Mouse (Mus musculus) kidney, postnatal 25 days (tissue): ENCODE data around the gene Vdr.

Experiments
- DNase-seq, 2 experiments: peaks; one replicate each; pipeline ENCODE4 v3.0.0; 2021; ENCODE audit warnings: mixed read lengths in 2 of 2

Gene Vdr

GRCm38 (mm10) chr15:97920306-97920705, 9.9 kb upstream of the Vdr start:
- DNase-seq = no peak

DNA sequence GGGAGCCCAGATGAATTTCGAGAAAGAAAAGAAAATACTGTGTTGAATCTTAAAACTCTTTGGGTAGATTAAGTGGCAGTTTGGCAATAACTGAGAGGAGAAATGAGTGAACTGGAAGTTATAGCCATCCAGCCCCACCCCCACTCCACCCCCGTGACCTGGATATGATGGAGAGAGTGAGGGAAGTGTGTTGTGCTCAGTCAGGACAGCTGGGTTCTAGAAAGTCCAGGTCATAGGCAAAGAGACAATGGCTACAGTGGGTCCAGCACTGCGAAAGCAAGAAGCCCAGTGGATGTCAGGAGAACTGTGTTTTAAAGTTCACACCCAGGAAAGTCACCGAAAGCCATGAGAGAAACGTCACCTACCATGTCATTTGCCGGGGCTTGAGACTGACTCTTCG, 8.8 kb upstream of the Vdr start:
- DNase-seq = no peak

DNA sequence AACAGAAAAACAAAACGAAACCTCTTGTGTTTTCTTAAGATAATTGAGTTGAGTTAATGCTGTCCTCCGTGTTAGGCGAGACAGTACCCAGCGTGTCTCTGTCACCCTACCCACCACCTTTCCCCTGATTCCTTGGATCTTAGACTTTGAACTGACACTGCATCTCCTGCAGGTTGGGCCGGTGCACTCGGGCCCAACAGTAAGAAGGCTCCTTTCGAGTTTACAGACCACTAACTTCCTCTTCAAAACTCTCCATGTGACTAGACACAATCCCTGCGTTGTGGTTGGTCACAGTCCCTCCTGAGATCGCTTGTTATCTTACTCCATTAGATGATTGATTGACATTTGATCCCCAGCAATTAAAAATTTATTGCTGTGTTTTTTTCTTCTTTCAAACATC, 7.6 kb upstream of the Vdr start:
- peak in 1 of 2 experiments; percentile 43 for DNase-seq

- DNase-seq = peak; percentile 67 to 83
Measured at GRCm38 (mm10) chr15:97914331-97914747, 3.9 kb upstream of the Vdr start.

DNA sequence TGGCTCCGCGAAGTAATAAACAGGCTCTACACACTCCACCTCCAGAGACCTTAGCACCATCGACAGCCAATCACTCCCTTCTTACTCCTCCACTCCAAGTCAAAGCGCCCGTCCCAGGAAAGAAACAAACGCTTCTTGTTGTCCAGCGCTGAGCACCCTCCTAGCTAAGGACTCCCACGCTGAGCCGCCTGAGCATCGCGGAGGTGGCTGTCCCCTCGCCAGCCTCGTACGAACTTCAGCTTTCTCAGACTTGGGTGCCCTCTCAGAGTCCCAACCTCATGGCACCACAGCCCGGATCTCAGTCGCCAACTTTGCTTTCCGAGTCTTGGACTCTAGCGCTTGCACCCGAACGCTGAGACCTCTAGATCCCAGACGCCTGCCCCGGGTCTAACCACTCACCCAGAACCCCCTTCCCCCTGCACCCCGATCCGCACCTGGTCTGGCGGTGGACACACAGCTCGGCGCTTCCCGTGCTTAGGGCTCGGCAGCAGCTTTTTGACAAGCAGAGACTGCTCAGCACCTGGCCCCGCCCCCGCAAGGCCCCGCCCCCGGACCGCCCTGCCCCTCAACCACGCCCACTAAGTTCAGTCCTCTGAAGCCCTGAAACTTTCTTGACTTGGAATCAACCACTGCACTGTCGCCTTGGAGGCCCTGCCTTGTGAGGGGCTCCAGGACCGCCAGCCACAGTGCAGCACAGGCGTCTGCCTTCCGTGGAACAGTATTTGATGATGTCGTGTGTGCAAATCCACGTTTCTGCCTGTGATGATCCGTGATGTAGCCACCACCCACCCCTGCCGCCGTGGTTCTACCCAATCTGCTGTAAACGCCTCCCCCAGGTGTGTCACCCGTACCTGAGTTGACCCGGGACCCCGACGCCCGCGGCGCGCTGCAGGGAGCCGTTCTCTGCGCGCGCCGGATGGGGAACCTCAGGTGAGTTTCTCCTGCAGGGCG, 2.4 kb downstream of the Vdr start:
- peak; percentile 79 to 91 for DNase-seq

GRCm38 (mm10) chr15:97907202-97907601, 3.2 kb downstream of the Vdr start:
- DNase-seq = peak; percentile 57 to 75

- peak; percentile 51 to 86 for DNase-seq
Measured at GRCm38 (mm10) chr15:97905281-97905680, 5.1 kb downstream of the Vdr start.

DNA sequence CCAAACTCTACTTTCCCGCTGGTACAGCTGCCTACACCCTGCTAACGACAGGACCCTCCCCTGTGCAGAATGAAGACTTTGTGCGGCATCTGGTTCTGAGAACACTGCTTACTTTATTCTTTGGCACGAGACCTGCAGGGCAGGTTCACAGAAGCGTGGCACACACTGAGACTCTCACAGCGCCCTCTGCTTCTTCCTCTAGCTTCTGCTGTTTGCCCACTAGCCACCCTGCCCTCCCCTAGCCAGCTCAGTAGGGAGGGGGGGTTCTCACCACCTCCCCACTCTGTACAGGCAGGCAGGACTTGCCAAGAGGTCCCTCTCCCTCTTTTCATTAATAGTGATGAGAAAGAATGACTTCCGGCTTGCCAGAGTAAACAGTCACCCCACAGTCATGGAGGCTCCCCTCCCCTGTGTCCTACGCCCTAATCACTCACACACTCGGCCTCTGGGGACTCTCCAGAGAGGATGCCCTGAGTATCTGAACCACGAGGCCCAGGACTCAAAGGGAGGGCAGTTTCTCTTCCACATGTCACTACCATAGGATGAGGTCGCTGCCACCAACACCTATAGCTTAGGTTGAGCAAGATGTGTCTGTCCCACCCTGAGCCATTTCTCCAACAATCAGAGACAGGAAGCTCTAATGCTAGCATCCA, 6.0 kb downstream of the Vdr start:
- DNase-seq = peak; percentile 49 to 81

DNA sequence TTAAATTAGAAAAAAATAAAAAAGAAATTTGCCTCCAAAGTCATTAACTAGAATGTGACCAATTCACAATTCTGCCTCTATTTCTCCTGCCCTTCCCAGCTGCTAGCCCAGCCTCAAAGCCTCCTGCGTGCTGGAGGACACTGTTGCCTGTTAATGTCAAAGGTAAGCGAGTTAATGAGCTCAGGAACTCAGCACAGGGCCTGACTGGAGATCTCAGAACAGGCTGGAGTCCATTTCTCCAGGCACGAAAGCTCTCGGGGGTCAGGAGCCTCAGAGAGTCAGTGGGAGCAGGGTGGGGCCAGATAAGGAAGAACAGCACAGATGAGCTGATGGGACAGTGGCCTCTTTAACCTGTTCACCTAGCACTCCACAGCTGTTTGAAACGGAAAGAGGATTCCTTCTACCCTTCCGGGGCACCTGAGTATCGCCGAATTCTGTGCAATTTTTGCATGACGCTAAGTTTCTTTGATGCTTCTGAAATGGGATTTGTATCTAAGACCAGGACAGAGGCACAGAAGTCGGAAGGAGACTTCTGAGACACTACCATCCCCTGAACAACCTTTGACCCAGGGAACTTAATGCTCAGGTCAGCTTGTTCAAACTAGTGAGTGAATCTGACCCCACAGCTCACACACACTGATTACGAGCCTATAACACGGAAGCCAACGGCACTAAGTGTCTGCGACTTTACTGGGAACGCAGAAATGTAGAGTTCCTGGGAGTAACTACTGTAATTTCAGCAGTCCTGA, 7.0 kb downstream of the Vdr start:
- DNase-seq = peak in 1 of 2 experiments; percentile 76

DNA sequence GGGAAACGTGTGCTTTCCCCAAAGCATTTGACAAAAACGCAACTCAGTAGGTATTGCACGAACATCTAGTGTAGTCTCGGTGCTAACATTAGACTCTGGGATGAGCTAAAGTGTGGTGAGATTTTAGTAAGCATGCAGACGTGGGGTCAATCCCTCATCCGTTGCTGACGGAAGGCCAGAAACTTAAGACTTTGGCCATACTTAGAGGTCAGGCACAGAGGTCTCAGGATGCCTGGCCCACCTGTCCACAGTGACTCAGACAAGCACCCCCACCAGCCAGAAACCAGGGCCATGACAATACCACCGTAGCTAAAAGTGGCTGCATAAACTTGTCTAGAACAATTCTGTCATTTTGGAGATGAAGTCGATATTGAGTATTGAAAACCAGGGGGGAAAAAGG, 9.4 kb downstream of the Vdr start:
- DNase-seq = peak in 1 of 2 experiments; percentile 57

GRCm38 (mm10) chr15:97900336-97900912, 10.0 kb downstream of the Vdr start:
- peak; percentile 52 to 88 for DNase-seq

GRCm38 (mm10) chr15:97899714-97900113, 10.7 kb downstream of the Vdr start:
- DNase-seq = peak; percentile 89 to 94

- peak in 1 of 2 experiments; percentile 49 for DNase-seq
Measured at GRCm38 (mm10) chr15:97898791-97899190, 11.6 kb downstream of the Vdr start.

DNA sequence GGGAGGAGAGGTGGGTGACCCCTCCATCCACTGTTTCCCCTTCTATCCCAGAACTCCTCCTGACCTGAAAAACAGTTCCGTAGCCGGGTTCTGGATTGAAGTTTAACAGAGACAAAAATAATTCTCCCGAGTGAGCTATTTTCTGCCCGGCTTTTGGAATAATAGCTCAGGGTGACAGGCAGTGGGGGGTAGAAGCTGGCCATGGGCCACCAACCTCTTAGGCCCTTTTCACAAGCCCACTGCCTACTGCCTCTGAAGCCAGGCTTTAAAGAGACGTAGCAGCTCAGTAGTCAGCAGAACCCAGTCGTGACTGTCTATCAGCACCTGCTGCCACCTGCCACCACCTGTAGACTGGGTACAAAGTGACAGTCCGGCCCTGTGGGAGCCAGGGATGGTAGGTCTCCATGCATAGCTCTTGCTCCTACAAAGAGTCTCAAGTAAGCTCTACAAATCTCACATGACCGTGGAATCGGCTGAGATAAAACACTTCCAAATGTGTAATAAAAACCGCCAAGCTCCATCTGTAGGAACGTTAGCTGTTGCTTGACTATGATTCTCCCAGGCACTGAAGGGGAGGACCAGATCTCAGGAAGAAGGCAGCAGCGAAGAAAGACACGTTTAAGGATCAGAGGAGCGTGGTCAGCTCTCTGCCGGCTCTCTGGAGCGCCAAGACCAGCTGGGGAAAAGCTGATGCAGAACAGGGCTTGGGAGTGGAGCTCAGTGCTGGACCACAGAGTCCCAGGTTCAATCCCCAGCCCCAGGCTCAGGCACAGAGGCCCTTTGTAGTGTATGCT, 13.4 kb downstream of the Vdr start:
- DNase-seq = peak; percentile 78 to 89

- peak; percentile 38 to 64 for DNase-seq
Measured at GRCm38 (mm10) chr15:97896347-97896746, 14.1 kb downstream of the Vdr start.

GRCm38 (mm10) chr15:97895847-97896246, 14.6 kb downstream of the Vdr start:
- peak; percentile 67 to 87 for DNase-seq

DNA sequence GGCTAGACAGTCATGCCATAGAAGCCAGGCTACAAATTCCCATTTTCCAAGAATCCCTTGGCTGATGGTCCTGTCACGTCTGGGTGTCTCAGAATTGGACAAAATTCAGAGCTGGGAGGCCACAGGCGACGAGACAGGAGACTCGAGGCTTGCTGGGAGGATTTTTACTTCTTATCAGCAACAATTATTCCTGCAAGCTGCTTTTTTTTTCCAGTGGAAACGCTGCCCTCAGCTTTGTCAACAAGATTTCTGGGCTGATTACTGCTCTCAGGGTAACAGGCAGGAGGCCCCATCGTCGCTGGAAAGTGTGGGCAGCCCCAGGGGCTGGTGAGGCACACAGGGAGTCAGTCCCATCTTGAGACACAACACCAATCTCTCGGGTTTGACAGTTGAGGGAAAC, 17.9 kb downstream of the Vdr start:
- DNase-seq = no peak

DNA sequence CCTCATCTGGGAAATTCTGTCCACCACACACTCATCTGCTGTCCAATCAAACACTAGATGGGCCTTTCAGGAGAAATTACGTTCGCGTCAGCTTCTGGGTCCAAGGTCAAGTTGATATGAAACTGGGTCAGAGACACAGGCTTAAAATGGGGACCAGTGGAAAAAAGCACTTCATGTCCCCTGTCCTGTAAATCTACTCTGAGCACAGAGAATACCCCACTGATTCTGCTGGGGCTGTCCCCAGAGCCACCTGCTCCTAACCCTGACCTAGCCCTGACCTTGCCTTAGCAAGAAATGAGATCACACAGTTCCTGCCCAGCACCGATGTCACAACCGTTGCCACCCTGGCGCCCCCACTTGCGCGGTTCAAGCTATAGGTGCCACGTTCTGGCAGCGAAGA, 20.0 kb downstream of the Vdr start:
- DNase-seq = peak in 1 of 2 experiments; percentile 29

DNA sequence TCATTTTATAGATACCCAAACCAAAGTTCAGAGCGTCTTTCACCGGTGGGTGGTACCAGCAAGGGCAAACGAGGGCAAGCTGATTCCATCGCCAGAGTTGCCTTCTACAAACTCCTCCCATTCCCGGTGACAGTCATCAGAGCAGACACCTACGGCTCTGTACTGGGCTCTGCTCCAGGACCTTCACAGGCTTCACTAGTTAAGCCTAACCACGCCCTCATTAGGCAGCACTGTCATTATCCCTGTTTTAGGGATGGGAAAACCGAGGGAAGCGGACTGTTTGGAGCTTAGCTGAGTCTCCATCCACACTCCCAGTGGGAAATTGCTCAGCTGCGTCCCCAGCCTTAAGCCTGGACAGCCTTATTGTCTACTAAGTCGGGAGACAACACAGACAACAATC, 20.4 kb downstream of the Vdr start:
- peak; percentile 71 to 82 for DNase-seq

DNA sequence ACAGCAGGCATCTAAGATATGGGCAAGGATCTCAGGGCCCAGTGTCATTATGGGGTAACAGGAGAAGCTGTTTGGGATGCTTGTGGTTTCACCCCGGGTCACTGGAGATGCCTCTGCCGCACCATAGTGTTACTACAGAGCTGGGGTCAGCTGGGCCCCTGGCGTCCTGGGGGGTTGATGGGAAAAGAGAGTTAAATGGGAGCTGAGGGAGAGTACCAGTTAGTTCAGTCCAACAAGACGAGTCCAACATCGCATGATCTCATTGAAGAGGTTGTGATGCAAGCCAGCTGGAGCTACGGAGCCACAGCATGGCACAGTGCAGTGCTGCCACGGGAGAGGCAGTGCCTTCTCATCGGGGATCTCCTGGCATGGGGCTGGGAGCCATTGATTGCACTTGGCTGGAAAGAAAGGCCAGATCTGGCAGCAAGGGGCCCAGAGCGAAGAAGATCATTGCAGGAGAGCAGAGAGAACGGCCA, 22.9 kb downstream of the Vdr start:
- DNase-seq = no peak

DNA sequence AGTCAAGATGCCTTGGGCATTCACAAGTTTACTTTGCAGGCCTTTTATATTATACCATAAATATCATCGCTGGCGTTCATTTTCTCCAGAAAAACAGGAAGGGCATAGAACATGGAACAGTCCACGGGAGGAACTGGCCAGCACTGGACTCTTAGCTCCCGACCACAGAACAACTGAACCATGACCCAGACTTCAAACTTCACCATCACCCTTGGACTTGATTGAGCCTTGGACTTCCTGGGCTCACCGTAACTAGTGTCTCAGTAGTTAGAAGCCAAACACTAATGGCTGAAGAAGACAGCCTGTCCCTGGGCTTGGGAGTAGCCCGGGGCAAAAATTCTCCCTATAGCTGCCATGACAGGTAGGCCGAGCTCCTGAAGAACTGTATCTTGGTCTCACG, 29.0 kb downstream of the Vdr start:
- DNase-seq = peak; percentile 61 to 81

- DNase-seq = peak; percentile 82 to 87
Measured at GRCm38 (mm10) chr15:97880441-97880840, 30.0 kb downstream of the Vdr start.
